Mouse (Mus musculus) olfactory bulb, adult 2 months (tissue): ENCODE data around the gene Arhgap6.

ENCODE experiments used
- CTCF ChIP-seq: fragments of 200-500 bp; IDR thresholded peaks from 2 replicates; pipeline ENCODE4 v1.5.1; 2012; ENCODE audit warnings: low read depth, mild to moderate bottlenecking, low read length, moderate library complexity; ENCODE audit not compliant: insufficient read depth
- POLR2A ChIP-seq: fragments of 200-500 bp; IDR thresholded peaks from 2 replicates; pipeline ENCODE4 v1.6.1; 2012; ENCODE audit warnings: mild to moderate bottlenecking, low read depth, low read length, moderate library complexity; ENCODE audit not compliant: insufficient read depth

DNA sequence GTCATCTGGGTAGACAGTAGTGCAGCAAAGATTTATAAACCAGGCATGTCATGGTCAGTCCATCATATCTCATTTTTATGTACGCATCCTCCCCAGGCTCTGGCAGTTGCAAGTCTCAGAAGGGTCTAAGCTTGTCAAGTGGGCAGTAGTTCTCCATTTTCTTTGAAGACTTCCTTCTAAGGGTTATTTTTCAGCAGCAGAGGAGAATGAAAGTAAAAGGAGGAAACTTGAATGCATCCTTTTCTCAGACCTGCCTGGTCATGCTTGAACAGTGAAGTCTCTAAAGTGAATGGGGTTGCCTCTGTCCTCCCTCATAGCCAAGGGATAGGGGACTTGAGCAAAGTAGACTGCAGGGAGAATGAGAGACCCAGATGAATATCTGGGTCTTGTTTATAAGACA lies 239.5 kb downstream of the Arhgap6 start:
- TF ChIP-seq CTCF = no peak
- no peak for TF ChIP-seq POLR2A
